Mouse (Mus musculus) midbrain, embryonic 14.5 days (tissue): ENCODE results near the gene Zscan29. TPM values are rescaled to one million over a fixed set of nuclear protein-coding genes. Genes with fewer than 3 reads are reported as not detected.
A peak's percentile ranks its signal among the peaks of the same experiment; 100 is the strongest.

Source experiments
- ATAC-seq: fragments of 200-750 bp; cut with Nextera tagmentation; 2 replicates; pipeline ENCODE4 v1.8.0; 2017; ENCODE audit warnings: moderate number of reproducible peaks, moderate library complexity; ENCODE audit not compliant: low FRiP score, low TSS enrichment
- DNase-seq: peaks from one replicate; pipeline ENCODE4 v3.0.0-alpha.2; 2015
- H3K27ac ChIP-seq: fragments of 300-500 bp; sonication (generic); replicated peaks from 2 replicates; pipeline ENCODE4 v1.5.1; 2014; ENCODE audit warnings: mild to moderate bottlenecking, low read depth, low read length, moderate library complexity
- H3K27me3 ChIP-seq: fragments of 300-500 bp; sonication (generic); 2 replicates; pipeline ENCODE4 v1.6.1; 2014; ENCODE audit warnings: low read length, control low read depth, mixed read lengths; ENCODE audit not compliant: control insufficient read depth, insufficient read depth
- H3K36me3 ChIP-seq: fragments of 300-500 bp; sonication (generic); 2 replicates; pipeline ENCODE4 v1.6.1; 2014; ENCODE audit warnings: low read length, control low read depth; ENCODE audit not compliant: control insufficient read depth, insufficient read depth
- H3K4me1 ChIP-seq: fragments of 300-500 bp; sonication (generic); 2 replicates; pipeline ENCODE4 v1.6.1; 2014; ENCODE audit warnings: mild to moderate bottlenecking, antibody characterized with exemption, low read length, control low read depth; ENCODE audit not compliant: control insufficient read depth, insufficient read depth
- H3K4me2 ChIP-seq: fragments of 300-500 bp; sonication (generic); 2 replicates; pipeline ENCODE4 v1.6.1; 2014; ENCODE audit warnings: mild to moderate bottlenecking, low read length, moderate library complexity
- H3K4me3 ChIP-seq: fragments of 300-500 bp; sonication (generic); replicated peaks from 2 replicates; pipeline ENCODE4 v1.5.1; 2014; ENCODE audit warnings: low read depth, low read length
- H3K9ac ChIP-seq: fragments of 300-500 bp; sonication (generic); replicated peaks from 2 replicates; pipeline ENCODE4 v1.6.1; 2014; ENCODE audit warnings: mild to moderate bottlenecking, low read length, moderate library complexity
- H3K9me3 ChIP-seq: fragments of 300-500 bp; sonication (generic); 2 replicates; pipeline ENCODE4 v1.6.1; 2016; ENCODE audit warnings: low read length, control low read depth, mixed read lengths; ENCODE audit not compliant: control insufficient read depth
- WGBS: fragments of 180-500 bp; shearing (Covaris S2); extraction: QIAGEN DNeasy Blood & Tissue Kit; methylation state at CpG from one replicate; pipeline ENCODE4 v1.1.7; 2014; 5-methylcytosine and 5-hydroxymethylcytosine counted together
- polyA plus RNA-seq: library from polyadenylated mRNA; unstranded; fragments of >200 nt; fragmentation: Nextera tagmentation; extraction: Ambion mirVana; gene quantifications from 2 replicates; pipeline ENCODE4 v1.2.1, GENCODE M21; 2014

Gene Zscan29
- polyA plus RNA-seq, 1 experiment from 2014 or later, result 9.3 TPM

DNA sequence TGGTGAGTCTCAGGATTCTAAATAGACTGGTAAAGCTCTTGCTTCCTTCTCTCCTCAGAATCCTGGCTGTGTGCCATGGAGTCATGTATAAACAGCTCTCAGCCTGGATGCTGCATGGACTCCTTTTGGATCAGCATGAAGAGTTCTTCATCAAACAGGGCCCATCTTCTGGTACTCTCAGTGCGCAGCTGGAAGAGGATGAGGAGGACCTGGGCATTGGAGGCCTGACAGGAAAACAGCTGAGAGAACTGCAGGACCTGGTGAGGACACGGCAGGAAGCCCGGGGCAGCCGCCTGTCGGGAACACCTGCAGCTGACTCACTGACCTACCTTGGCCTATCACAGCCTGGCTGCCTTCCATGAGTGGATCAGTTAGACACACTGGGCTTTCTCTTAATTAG is 12.5 kb upstream of the Zscan29 start:
- no peak for DNase-seq
- H3K27ac ChIP-seq, result no peak overlapping the region
- H3K36me3 ChIP-seq, result peaks cover 65% of the 10 kb centered on the region
- no peak overlapping the region for H3K9ac ChIP-seq
- 86% methylated on average over 5 of the region's 5 CpGs for WGBS
- ATAC-seq, result no peak
- H3K27me3 ChIP-seq, result no peaks in the 10 kb centered on the region
- no peaks in the 10 kb centered on the region for H3K4me1 ChIP-seq
- no peaks in the 10 kb centered on the region for H3K9me3 ChIP-seq
- H3K4me3 ChIP-seq, result no peak overlapping the region
- H3K4me2 ChIP-seq, result no peak overlapping the region

DNA sequence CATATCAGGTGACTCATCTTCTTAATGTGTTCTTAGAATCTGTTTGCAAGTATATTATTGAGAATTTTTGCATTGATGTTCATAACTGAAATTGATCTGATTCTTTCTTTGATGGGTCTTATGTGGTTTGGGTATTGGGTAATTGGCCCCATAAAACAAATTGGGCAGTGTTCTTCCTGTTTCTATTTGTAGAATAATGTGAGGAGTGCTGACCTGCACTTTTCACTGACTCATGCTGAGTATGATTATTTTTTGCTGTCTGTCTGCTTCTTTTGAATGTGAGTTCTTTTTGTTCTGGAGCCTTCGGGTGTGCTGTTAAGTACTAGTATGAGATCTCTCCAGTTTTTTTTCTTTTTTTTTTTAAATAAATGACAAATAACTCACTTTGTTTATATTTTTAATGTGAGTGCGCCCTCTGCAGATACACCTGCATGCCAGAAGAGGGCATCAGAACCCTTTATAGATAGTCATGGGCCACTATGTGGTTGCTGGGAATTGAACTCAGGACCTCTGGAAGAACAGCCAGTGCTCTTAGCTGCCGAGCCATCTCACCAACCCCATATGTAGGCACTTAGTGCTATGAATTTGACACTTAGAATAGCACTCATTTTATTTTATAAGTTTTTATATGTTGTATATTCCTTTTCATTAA is 8.0 kb upstream of the Zscan29 start:
- no peak overlapping the region for H3K4me2 ChIP-seq
- no peaks in the 10 kb centered on the region for H3K9me3 ChIP-seq
- no peak for ATAC-seq
- H3K9ac ChIP-seq, result no peak overlapping the region
- no peaks in the 10 kb centered on the region for H3K27me3 ChIP-seq
- H3K4me1 ChIP-seq, result no peaks in the 10 kb centered on the region
- peaks cover 67% of the 10 kb centered on the region for H3K36me3 ChIP-seq
- H3K27ac ChIP-seq, result no peak overlapping the region
- no peak overlapping the region for H3K4me3 ChIP-seq
- 95% methylated on average over 3 of the region's 3 CpGs for WGBS
- no peak for DNase-seq

DNA sequence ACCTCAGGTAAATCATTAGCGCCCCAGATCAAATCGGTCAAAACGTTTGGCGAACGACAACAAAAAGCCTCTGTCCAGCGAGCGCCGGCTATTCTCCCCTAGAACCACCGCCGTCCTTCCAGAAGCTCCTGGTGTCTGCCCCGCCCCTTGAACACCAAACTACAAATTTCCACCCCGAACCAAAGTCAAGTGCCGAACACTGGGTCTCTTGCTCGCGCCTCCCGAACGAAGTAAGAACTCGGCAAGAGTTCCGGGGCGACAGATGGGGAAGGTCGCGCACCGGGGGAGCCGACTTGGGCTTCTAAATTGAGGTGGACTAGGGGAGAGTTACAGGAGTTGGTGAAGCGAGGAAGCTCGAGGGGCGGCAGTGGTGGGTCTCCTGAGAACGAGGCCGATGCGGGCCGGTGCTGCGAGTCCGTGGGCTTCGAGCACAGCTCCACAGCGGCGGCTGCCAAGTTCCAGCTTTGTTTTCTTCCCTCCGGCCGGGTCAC is 399 bp downstream of the Zscan29 start, which contains the start of gene Tubgcp4:
Tubgcp4 (plus strand) TSS at position 174 of the 491 bp plus-strand sequence.
- H3K4me2 ChIP-seq, result peak within 1 kb of the TSS; percentile 74
- peak within 1 kb of the TSS; percentile 65 for H3K27ac ChIP-seq
- DNase-seq (no peak), ATAC-seq (no peak; the same call in 1 of the 2 replicates)
- no peaks in the 10 kb centered on the region for H3K9me3 ChIP-seq
- no peaks in the 10 kb centered on the region for H3K27me3 ChIP-seq
- peaks cover 32% of the 10 kb centered on the region for H3K36me3 ChIP-seq
- whole genome bisulfite sequencing, result under 1% methylated on average over 38 of the region's 38 CpGs
- H3K4me3 ChIP-seq, result peak within 1 kb of the TSS; percentile 83
- peaks cover 23% of the 10 kb centered on the region for H3K4me1 ChIP-seq
- H3K9ac ChIP-seq, result peak within 1 kb of the TSS; percentile 65

DNA sequence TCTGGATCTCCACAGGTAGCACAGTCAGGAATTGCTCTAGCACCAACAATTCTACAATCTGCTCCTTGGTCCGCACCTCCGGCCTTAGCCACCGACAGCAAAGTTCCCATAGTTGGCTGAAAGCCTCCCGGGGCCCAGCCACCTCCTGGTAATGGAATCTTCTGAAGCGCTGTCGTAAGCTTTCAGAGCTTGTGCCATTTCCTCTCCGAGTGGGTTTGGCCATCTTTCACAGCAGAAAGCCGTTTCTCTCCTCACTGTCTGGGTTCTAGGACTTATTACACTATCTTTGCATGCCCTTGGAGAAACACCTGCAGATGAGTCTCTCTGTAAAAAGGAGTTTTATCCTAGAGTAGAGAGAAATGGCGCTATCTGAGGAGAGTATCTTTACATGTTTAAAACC is 1.0 kb downstream of the Zscan29 start:
- Histone ChIP-seq H3K27ac (no peak overlapping the region), H3K4me2 (peak overlapping the region; percentile 74), H3K27me3 (no peaks in the 10 kb centered on the region), H3K4me3 (peak overlapping the region; percentile 83), H3K4me1 (peaks cover 23% of the 10 kb centered on the region), H3K36me3 (peaks cover 30% of the 10 kb centered on the region), H3K9ac (peak overlapping the region; percentile 65), H3K9me3 (no peaks in the 10 kb centered on the region)
- WGBS, result 8% methylated on average over 9 of the region's 9 CpGs
- DNase-seq (peak; percentile 25), ATAC-seq (no peak)

DNA sequence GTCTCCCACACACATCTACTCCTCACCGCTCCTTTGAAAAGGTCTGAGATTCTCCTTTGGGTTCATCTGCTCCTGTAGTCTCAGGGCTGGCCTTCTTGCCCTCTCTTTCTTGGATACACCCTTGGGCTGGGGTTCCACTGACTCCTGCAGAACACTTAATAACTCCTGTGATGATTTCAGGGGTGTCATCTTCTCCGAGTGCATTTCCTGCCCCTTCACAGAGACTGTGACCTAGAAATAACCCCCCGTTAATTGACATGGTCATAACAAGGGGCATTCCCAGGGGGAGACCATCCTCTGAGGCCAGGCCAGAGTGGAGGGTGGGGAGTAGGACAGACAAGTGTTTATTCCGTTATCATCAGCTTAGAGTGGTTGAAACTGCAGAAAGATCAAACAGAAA is 1.8 kb downstream of the Zscan29 start:
- no peak overlapping the region for H3K27ac ChIP-seq
- DNase-seq (no peak), ATAC-seq (no peak)
- WGBS, result 80% methylated on average over 4 of the region's 4 CpGs
- H3K4me1 ChIP-seq, result peaks cover 23% of the 10 kb centered on the region
- no peaks in the 10 kb centered on the region for H3K27me3 ChIP-seq
- peak overlapping the region; percentile 83 for H3K4me3 ChIP-seq
- no peaks in the 10 kb centered on the region for H3K9me3 ChIP-seq
- H3K4me2 ChIP-seq, result peak overlapping the region; percentile 74
- H3K9ac ChIP-seq, result peak overlapping the region; percentile 65; the same call in 1 of the 2 replicates
- H3K36me3 ChIP-seq, result peaks cover 29% of the 10 kb centered on the region

DNA sequence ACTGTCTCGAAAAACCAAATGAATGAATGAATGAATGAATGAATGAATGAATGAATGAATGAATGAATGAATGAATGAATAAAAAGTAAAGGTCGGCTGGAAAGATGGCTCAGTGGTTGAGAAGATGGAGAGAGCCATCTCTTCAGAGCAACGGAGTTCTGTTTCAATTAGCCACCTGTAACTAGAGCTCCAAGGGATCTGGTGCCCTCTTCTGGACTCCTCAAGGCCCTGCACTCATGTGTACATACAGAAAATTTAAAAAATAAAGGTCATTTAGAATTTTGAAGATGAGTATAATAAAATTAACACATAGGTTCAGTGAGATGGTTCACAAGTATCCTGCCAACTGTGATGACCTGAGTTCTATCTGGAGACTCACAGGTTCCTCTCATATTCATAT is 17.8 kb downstream of the Zscan29 start:
- Histone ChIP-seq H3K9ac (no peak overlapping the region), H3K36me3 (peaks cover 59% of the 10 kb centered on the region), H3K27me3 (no peaks in the 10 kb centered on the region), H3K9me3 (no peaks in the 10 kb centered on the region), H3K4me1 (no peaks in the 10 kb centered on the region), H3K4me3 (no peak overlapping the region), H3K27ac (no peak overlapping the region), H3K4me2 (no peak overlapping the region)
- no peak for DNase-seq
- no peak for ATAC-seq
- 87% methylated on average over 3 of the region's 3 CpGs for WGBS

DNA sequence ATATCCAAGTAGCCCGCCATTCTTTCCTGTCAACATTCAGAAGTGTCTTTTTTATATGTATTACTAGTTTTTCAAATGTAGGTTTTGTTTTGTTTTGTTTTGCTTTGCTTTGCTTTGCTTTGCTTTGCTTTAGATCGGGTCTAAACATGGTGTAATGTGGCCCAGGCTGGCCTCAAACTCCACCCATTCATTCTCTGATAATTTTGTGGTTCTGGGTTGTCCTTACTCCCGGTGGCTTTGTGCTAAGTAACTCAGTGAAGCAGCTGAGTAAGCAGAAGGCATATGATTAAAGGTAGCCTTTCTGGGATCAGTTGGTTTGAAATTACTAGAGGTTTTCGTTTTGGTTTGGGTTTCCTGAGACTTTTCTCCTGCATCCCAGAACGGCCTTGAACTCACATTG is 21.2 kb downstream of the Zscan29 start:
- Histone ChIP-seq H3K9ac (no peak overlapping the region), H3K27ac (no peak overlapping the region), H3K4me1 (no peaks in the 10 kb centered on the region), H3K36me3 (peaks cover 58% of the 10 kb centered on the region), H3K27me3 (no peaks in the 10 kb centered on the region), H3K9me3 (no peaks in the 10 kb centered on the region), H3K4me2 (no peak overlapping the region), H3K4me3 (no peak overlapping the region)
- DNase-seq (no peak), ATAC-seq (no peak)
- 93% methylated on average over 5 of the region's 5 CpGs for WGBS

DNA sequence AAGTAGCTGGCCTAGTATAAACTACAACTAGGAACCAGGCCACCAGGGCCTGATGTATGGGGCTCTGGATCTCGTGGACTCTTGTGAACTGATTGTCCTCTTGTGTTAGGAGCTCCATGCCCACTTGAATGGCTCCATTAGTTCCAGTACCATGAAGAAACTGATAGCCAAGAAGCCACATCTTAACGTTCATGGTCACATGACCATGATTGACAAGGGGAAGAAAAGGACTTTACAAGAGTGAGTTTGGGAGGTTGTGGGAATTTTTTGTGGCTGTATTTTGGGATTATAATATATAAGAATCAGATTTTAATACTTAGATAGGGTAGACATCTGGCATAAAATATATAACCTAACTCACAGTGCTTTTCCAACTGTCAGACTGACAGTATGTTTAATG is 28.5 kb downstream of the Zscan29 start:
- Histone ChIP-seq H3K36me3 (peaks cover 28% of the 10 kb centered on the region), H3K4me2 (no peak overlapping the region), H3K9ac (no peak overlapping the region), H3K9me3 (no peaks in the 10 kb centered on the region), H3K4me1 (peaks cover 30% of the 10 kb centered on the region), H3K27me3 (no peaks in the 10 kb centered on the region), H3K27ac (no peak overlapping the region), H3K4me3 (no peak overlapping the region)
- no peak for DNase-seq
- no peak for ATAC-seq
- WGBS, result 28% methylated on average over 2 of the region's 2 CpGs
